Mouse (Mus musculus) heart, adult 11 months (tissue): ENCODE results near the gene Ms4a4d.

Experiments
- DNase-seq: peaks from one replicate; pipeline ENCODE4 v3.0.0; 2022

Gene Ms4a4d

DNA sequence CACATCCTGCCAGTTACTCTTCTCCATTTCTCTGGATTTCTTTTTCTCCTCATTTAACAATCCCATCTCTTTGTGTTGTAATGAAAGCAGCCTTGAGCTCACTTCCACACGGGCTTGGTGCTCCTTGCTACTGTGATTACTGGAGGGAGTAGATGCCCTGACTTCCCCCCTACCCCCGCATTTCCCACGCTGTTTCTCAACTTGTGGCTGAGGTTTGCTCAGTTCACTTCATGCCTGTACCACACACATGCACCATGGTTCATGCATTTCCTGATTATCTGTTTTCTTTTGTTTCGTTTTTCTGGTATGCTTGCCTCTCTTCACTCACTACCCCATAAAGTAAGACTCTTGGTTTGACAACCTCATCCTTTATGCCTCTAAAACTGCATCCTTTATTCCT, 52.6 kb downstream of the Ms4a4d start:
- DNase-seq = peak; percentile 84

DNA sequence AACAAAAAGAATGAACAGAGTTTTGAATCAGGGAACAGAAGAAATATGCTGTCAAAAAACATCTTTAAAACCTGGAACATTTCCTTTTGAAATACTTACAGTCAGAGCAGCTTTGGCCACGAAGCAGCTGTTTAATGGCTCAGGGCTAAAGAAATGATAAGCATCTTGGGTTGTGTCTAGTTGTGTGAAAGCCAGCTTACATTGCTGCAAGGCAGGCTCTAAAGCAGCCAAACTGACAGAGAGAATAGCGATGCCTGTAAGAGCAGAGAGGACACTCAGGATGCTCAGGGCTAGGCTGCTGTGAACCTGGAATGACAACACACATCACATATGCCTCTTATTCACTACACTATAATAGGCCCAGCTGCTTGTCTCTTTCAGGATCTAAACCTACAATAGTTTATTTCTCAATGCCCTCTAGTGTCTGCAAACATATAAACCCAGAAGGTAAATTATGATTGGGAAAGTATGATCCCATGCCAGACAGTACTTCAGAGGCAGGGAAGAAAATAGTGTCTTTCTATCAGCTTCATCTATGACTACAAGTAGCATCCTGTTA, 53.4 kb downstream of the Ms4a4d start:
- DNase-seq = peak; percentile 85

DNA sequence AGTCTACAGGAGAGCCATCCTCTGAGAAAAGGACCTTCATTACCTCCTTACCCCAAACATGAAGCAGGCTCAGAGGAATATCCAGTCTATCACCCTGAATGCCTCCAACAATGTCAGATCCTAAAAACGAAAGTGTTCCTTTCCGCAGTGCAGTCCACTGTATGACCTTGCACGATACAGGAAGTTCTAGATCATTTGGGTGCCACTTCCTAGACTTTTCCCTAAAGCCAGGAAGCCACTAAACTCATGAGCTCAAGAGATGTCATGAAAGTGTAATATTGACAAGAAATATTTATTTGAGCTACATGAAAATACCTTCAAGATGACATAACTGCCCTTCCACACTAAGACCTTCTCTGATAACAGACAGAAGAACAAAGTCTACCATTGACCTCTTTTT, 64.7 kb downstream of the Ms4a4d start:
- DNase-seq = no peak

DNA sequence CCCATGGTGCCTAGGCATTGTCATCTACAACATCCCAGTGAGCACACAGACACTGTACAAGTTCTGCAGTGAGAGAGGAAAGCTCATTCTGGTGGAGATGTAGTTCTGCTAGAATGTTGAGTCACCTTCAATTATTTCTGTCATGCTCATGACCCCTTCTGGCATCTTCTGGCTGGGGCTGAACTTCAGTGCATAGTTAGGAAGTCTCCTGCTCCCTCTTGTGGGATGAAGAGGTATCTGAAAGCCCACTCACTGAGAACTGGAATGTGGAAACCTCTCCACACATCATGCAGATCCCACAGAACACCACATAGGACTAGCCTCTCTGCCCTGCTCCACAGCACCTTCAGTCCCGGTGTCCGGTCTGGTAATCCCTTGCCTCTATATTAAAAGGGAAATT, 65.4 kb downstream of the Ms4a4d start:
- DNase-seq = peak; percentile 91

DNA sequence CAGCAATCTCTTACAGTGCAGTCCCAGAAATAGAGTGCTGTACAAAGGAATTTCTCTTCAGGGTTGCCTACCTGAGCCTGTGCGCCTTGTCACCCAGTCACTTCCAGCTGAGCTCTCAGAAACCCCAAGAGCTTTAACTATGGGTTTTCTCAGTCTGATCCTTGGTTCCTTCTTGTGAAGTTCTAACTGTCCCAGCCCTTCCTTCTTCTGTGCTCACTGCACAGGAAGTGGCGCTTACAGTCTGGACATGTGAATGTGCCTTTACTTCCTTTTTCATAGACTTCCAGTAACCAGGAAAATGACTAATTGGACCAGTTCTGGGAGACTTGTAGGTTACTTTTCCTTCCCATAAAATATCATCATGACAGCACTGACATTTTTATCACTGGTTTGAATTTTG, 68.0 kb downstream of the Ms4a4d start, which contains the start of gene Ms4a6d:
Gene Ms4a6d, minus strand, starts transcription at position 247 of the 400 bp plus-strand sequence.
- peak; percentile 92 for DNase-seq
